Comparison of ENCODE assay signal across 10 mouse cellular contexts in the genomic region with DNA sequence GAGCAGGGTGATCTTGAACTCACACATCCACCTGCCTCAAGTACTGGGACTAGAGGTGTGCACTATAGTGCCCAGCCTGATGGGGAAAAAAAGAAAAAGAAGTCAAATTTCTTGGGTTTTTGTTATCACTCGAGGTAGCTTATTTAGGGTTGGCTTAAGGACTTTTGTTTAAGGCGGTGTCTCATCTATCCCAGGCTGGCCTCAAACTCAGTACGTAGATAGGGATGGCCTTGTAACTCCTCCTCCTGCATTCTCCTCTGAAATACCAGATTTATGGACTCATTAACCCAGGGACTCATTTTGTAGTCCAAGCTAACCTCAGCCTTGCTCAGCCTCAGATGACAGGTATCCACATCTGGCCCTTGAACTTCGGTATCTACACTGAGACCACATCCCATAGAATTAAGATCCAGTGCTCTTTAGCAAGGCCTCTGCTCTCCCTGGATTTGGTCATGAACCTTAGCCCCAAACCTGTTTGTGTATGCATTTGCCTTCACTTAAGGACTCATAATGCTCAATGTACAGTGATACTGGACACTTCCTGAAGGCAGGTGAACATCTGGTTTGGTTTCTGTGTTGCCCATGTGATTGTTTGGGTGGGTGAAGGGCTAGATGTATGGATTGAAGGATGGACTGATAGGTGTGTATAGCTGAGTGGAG. TPM values are rescaled to one million over a fixed set of nuclear protein-coding genes. Genes with fewer than 3 reads are reported as not detected.
A peak's percentile ranks its signal among the peaks of the same experiment; 100 is the strongest.
DNase-seq lines count a peak whose midpoint lies in the region; ATAC-seq and TF ChIP-seq lines count a peak whose summit lies in the region.
"Had no signal": no experiment of that assay in that cellular context is flagged by ENCODE, and none has a peak within 500 bp of the region (broad histone marks: within the 10 kb centered on the region; RNA-seq: fewer than 3 reads in every experiment).

No protein-coding gene starts in this region.

- no peak overlapping the region for H3K4me3 ChIP-seq in heart, embryonic 12.5 days
- no peak overlapping the region for H3K4me3 ChIP-seq in ES-E14 (ENCODE audit: insufficient read depth in 1 of 2, low read depth in 1 of 2, low read length in 2 of 2, poor library complexity in 1 of 2, severe bottlenecking in 1 of 2)
- H3K4me3 ChIP-seq in midbrain, embryonic 15.5 days, result no peak overlapping the region
- H3K4me3 ChIP-seq: neural tube, embryonic 12.5 days had no signal

- no peak for ATAC-seq in heart, embryonic 12.5 days (ENCODE audit: insufficient number of reproducible peaks, low FRiP score)
- ATAC-seq in midbrain, embryonic 15.5 days (replicated peaks), result no peak

- WGBS in heart, embryonic 12.5 days, result 42% methylated on average over 4 of the region's 4 CpGs
- WGBS in midbrain, embryonic 15.5 days, result 67% methylated on average over 4 of the region's 4 CpGs

- H3K4me2 ChIP-seq in heart, embryonic 12.5 days, result 0 out of 2 replicates have a peak overlapping the region, but pooled peaks have one; percentile 27
- H3K4me2 ChIP-seq in midbrain, embryonic 15.5 days, result peak overlapping the region; percentile 27; the same call in 1 of the 2 replicates

- intact Hi-C loops in heart, postnatal 36 days (cut with DNase I), result no loop called here

- in situ Hi-C loops in ES-E14 (cut with MboI; ENCODE audit: low sequenced_read_pairs in 2 of 2, unreplicated experiment in 2 of 2), result no loop called here

- H3K4me1 ChIP-seq in heart, embryonic 12.5 days (replicated peaks), result peaks cover 22% of the 10 kb centered on the region
- H3K4me1 ChIP-seq in ES-E14 (ENCODE audit: control insufficient read depth in 2 of 2, insufficient read depth in 2 of 2, low read length in 2 of 2, poor library complexity in 1 of 2), result peaks cover 0 to 18% of the 10 kb centered on the region in 2 experiments; a peak in 1 of 4 replicates
- peaks cover 35% of the 10 kb centered on the region for H3K4me1 ChIP-seq in midbrain, embryonic 15.5 days

- H3K9ac ChIP-seq in heart, embryonic 12.5 days, result 0 out of 2 replicates have a peak overlapping the region, but pooled peaks have one; percentile 4
- H3K9ac ChIP-seq in ES-E14 (ENCODE audit: insufficient read depth, low read depth, low read length, poor library complexity, severe bottlenecking), result no peak overlapping the region
- H3K9ac ChIP-seq in midbrain, embryonic 15.5 days, result no peak overlapping the region

- DNase-seq in heart, postnatal 36 days, result no peak
- no peak for DNase-seq in ES-E14 (ENCODE audit: low read depth, low spot score)
- DNase-seq in forelimb bud, embryonic 11.5 days (ENCODE audit: low read depth, low spot score), result peak; percentile 51
- no peak for DNase-seq in spleen, adult 18-20 months
- no peak for DNase-seq in adrenal gland, postnatal 14 days
- DNase-seq in urinary bladder, postnatal 10 days (ENCODE audit: low spot score), result no peak

- H3K36me3 ChIP-seq in heart, embryonic 12.5 days, result peaks cover 70% of the 10 kb centered on the region
- peaks cover 44% of the 10 kb centered on the region for H3K36me3 ChIP-seq in ES-E14 (ENCODE audit: control insufficient read depth, insufficient read depth, low read length, poor library complexity, severe bottlenecking)
- H3K36me3 ChIP-seq in midbrain, embryonic 15.5 days (replicated peaks), result peaks cover 49% of the 10 kb centered on the region

- peak overlapping the region; percentile 69 for H3K27ac ChIP-seq in heart, embryonic 12.5 days (ENCODE audit: poor library complexity, severe bottlenecking)
- H3K27ac ChIP-seq in ES-E14 (ENCODE audit: insufficient read depth, low read depth, low read length, poor library complexity, severe bottlenecking), result no peak overlapping the region
- H3K27ac ChIP-seq in midbrain, embryonic 15.5 days, result peak overlapping the region; percentile 57
- H3K27ac ChIP-seq: neural tube, embryonic 12.5 days had no signal

- H3K27me3 ChIP-seq in heart, embryonic 12.5 days (replicated peaks), result no peaks in the 10 kb centered on the region
- no peaks in the 10 kb centered on the region for H3K27me3 ChIP-seq in midbrain, embryonic 15.5 days (replicated peaks)
- H3K27me3 ChIP-seq: neural tube, embryonic 12.5 days had no signal

- H3K9me3 ChIP-seq in heart, embryonic 12.5 days (replicated peaks), result no peaks in the 10 kb centered on the region
- H3K9me3 ChIP-seq in ES-E14 (ENCODE audit: control insufficient read depth, insufficient read depth, low read depth, low read length), result no peaks in the 10 kb centered on the region
- H3K9me3 ChIP-seq in midbrain, embryonic 15.5 days, result no peaks in the 10 kb centered on the region
- H3K9me3 ChIP-seq: G1E; neural tube, embryonic 12.5 days had no signal

TF ChIP-seq in ES-E14, 5 proteins besides CTCF, POLR2A, EP300 and RAD21:
- TF ChIP-seq ZC3H11A (IDR thresholded peaks at IDR 0.05; ENCODE audit: borderline replicate concordance, low read depth, low read length) (no peak), HCFC1 (IDR thresholded peaks at IDR 0.05; ENCODE audit: borderline replicate concordance, insufficient read depth, low read length) (no peak), CHD2 (IDR thresholded peaks at IDR 0.05; ENCODE audit: low read depth, low read length) (peak; percentile 69), ZNF384 (IDR thresholded peaks at IDR 0.05; ENCODE audit: low read depth, low read length) (no peak)

RNA-seq across cellular contexts. Expression of a gene that starts 4.6 kb away (rescaled TPM):
- 6,292 and 6,382 TPM in 2 replicates for polyA plus RNA-seq in heart, embryonic 12.5 days (2016; fragmentation: Nextera tagmentation; extraction: Ambion mirVana)
- 100 to 1,000 TPM; 707 to 812 TPM for total RNA-seq in heart, postnatal 36 days (2021)
- total RNA-seq in ES-E14 (2012; rRNA removed), result 3,755 and 4,692 TPM in 2 replicates
- 13,428 and 14,272 TPM in 2 replicates for polyA plus RNA-seq in midbrain, embryonic 15.5 days (2015; fragmentation: Nextera tagmentation; extraction: Ambion mirVana)
- 2,967 and 3,254 TPM in 2 replicates for total RNA-seq in adrenal gland, postnatal 14 days (2021)

RNA-seq across cellular contexts. Expression of a gene that starts 6.8 kb away (rescaled TPM):
- 11.5 and 12.9 TPM in 2 replicates for polyA plus RNA-seq in heart, embryonic 12.5 days (2016; fragmentation: Nextera tagmentation; extraction: Ambion mirVana)
- 1 to 10 TPM; 5.3 to 6.5 TPM for total RNA-seq in heart, postnatal 36 days (2021)
- total RNA-seq in ES-E14 (2012; rRNA removed), result 20.1 and 27.1 TPM in 2 replicates
- polyA plus RNA-seq in midbrain, embryonic 15.5 days (2015; fragmentation: Nextera tagmentation; extraction: Ambion mirVana), result 41.6 and 43.0 TPM in 2 replicates
- 11.8 and 12.0 TPM in 2 replicates for total RNA-seq in adrenal gland, postnatal 14 days (2021)

RNA-seq across cellular contexts. Expression of a gene that starts 58.2 kb away (rescaled TPM):
- polyA plus RNA-seq in heart, embryonic 12.5 days (2016; fragmentation: Nextera tagmentation; extraction: Ambion mirVana), result 201 and 205 TPM in 2 replicates
- total RNA-seq in heart, postnatal 36 days (2021), result 10 to 100 TPM; 26.5 to 37.6 TPM
- total RNA-seq in ES-E14 (2012; rRNA removed), result 161 and 310 TPM in 2 replicates
- 507 and 508 TPM in 2 replicates for polyA plus RNA-seq in midbrain, embryonic 15.5 days (2015; fragmentation: Nextera tagmentation; extraction: Ambion mirVana)
- 62.0 and 75.3 TPM in 2 replicates for total RNA-seq in adrenal gland, postnatal 14 days (2021)
- total RNA-seq: G1E had no signal
- polyA plus RNA-seq: G1E had no signal
